Mouse (Mus musculus): Measurements from ENCODE around the gene Tnn. TPM values are rescaled to one million over a fixed set of nuclear protein-coding genes. Genes with fewer than 3 reads are reported as not detected.

The Tnn gene
- polyA plus RNA-seq, 1 experiment from 2014 or later: 12.4 TPM

- Histone ChIP-seq H3K36me3 (no peaks in the 10 kb centered on the region), H3K9ac (no peak overlapping the region), H3K4me1 (no peaks in the 10 kb centered on the region), H3K9me3 (replicated peaks) (no peaks in the 10 kb centered on the region), H3K27ac (replicated peaks) (no peak overlapping the region), H3K4me2 (replicated peaks) (no peak overlapping the region), H3K4me3 (replicated peaks) (no peak overlapping the region), H3K27me3 (no peaks in the 10 kb centered on the region)
- no peak for ATAC-seq (ENCODE audit: insufficient number of reproducible peaks, low FRiP score, low TSS enrichment, low read depth)
- WGBS: 62% methylated on average over 5 of the region's 5 CpGs
Measured at GRCm38 (mm10) chr1:160053510-160054305, 99.7 kb downstream of the Tnn start.

DNA sequence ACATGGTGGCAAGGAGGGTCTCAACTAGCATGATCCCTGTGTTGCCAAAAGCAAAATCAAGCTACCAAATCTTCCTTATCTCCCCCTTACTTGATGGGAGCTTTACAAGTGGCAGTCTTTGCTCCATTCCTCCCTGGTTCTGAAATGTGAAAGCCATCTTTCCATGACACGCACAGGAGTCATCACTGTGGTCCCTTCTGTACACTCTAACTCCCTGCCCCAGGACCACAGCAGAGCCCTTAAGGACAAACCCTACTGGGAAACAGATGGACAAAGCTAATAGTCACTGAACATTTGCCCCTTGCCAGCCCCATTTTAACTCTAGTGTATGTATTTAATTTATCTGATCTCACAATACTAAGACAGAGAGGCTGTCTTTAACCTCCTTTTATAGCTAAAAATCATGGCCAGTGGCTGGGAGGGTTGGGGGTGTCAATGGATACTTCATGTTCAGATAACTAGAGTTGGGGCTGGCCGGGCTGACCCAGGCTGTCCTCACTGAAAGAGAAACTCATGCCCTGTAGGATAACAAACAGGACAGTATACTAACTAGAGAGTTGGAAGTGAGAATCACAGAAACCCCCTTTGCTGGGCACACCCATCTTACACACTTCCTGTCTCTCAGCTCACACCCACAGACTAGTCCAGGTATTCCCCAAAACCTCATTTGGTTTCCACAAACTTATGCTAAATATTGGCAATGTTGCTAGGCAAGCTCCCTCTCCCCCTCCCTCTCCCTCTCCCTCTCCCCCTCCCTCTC lies 100.6 kb downstream of the Tnn start:
- Histone ChIP-seq H3K9me3 (replicated peaks) (no peaks in the 10 kb centered on the region), H3K9ac (no peak overlapping the region), H3K27me3 (no peaks in the 10 kb centered on the region), H3K4me3 (replicated peaks) (no peak overlapping the region), H3K4me2 (replicated peaks) (no peak overlapping the region), H3K27ac (replicated peaks) (no peak overlapping the region), H3K4me1 (no peaks in the 10 kb centered on the region), H3K36me3 (no peaks in the 10 kb centered on the region)
- ATAC-seq (ENCODE audit: insufficient number of reproducible peaks, low FRiP score, low TSS enrichment, low read depth): no peak
- WGBS: 82% methylated on average over 2 of the region's 2 CpGs

DNA sequence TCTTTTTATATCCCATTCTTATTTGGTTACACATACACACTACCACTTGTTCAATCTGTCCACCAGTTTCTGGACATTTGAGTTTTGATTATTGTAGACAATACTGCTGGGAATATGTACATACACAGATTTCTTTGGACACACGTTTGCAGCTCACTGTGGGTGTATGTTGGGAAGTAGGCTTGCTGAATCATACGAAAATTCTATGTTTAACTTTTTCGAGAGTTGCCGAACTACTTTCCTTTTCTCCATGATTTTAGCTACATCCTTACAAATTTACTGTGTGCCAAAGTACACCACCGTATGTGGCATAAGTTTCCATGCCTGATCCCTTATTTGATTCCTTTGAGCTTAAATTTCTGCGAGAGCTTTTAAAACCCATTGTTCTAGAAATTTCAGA lies 102.5 kb downstream of the Tnn start:
- H3K9me3 ChIP-seq (replicated peaks): no peaks in the 10 kb centered on the region
- no peak for ATAC-seq (ENCODE audit: insufficient number of reproducible peaks, low FRiP score, low TSS enrichment, low read depth)
- H3K27me3 ChIP-seq: no peaks in the 10 kb centered on the region
- H3K36me3 ChIP-seq: no peaks in the 10 kb centered on the region
- no peaks in the 10 kb centered on the region for H3K4me1 ChIP-seq
- H3K4me3 ChIP-seq (replicated peaks): no peak overlapping the region
- no peak overlapping the region for H3K4me2 ChIP-seq (replicated peaks)
- no peak overlapping the region for H3K9ac ChIP-seq
- H3K27ac ChIP-seq (replicated peaks): no peak overlapping the region
- 83% methylated on average over 6 of the region's 6 CpGs for WGBS

DNA sequence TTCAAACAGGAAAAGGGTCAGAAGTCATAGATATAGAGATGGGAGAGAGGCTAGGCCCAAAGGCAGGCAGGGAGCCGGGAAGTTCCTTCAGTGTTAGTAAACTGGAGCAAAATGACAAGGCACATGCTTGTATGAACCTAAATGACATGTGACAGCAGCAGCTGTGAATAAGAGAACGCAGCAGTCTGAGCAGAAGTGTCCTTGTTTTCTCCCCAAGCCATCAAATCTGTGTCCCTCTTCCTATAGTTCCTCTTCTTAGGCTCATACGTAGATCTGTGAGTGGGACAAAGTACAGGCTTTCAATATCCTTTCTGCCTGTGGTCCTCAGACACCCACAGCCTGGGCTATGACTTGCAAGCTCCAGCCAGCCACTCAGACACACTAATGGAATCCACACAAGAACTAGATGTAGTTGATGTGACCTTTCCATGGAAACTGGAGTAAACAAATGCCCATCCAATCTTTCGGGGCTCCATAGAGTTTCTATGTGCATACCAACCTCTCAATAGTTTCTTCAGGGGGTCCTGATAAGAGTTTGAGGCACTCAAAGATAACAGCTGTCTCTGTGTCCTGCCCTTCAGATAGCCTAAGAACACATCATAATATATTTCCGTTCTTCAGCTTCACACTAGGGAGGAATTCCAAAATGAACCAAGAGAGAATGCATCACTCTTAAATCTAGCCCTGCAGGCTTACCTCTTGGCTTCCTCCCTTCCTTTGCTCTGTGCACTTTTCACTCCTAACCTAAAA lies 104.1 kb downstream of the Tnn start:
- ATAC-seq (ENCODE audit: insufficient number of reproducible peaks, low FRiP score, low TSS enrichment, low read depth): no peak
- Histone ChIP-seq H3K27ac (replicated peaks) (no peak overlapping the region), H3K4me3 (replicated peaks) (no peak overlapping the region), H3K36me3 (no peaks in the 10 kb centered on the region), H3K4me2 (replicated peaks) (no peak overlapping the region), H3K4me1 (peaks cover 2% of the 10 kb centered on the region; the same call in 1 of the 2 replicates), H3K27me3 (no peaks in the 10 kb centered on the region), H3K9ac (no peak overlapping the region), H3K9me3 (replicated peaks) (no peaks in the 10 kb centered on the region)
- WGBS: 76% methylated on average over 5 of the region's 5 CpGs

GRCm38 (mm10) chr1:160047481-160047931 lies 105.9 kb downstream of the Tnn start:
- no peak overlapping the region for H3K27ac ChIP-seq (replicated peaks)
- 88% methylated on average over 7 of the region's 7 CpGs for WGBS
- no peak for ATAC-seq (ENCODE audit: insufficient number of reproducible peaks, low FRiP score, low TSS enrichment, low read depth)
- no peak overlapping the region for H3K4me3 ChIP-seq (replicated peaks)
- no peaks in the 10 kb centered on the region for H3K36me3 ChIP-seq
- H3K27me3 ChIP-seq: no peaks in the 10 kb centered on the region
- no peaks in the 10 kb centered on the region for H3K9me3 ChIP-seq (replicated peaks)
- H3K9ac ChIP-seq: no peak overlapping the region
- H3K4me2 ChIP-seq (replicated peaks): no peak overlapping the region
- peaks cover 2% of the 10 kb centered on the region; the same call in 1 of the 2 replicates for H3K4me1 ChIP-seq

DNA sequence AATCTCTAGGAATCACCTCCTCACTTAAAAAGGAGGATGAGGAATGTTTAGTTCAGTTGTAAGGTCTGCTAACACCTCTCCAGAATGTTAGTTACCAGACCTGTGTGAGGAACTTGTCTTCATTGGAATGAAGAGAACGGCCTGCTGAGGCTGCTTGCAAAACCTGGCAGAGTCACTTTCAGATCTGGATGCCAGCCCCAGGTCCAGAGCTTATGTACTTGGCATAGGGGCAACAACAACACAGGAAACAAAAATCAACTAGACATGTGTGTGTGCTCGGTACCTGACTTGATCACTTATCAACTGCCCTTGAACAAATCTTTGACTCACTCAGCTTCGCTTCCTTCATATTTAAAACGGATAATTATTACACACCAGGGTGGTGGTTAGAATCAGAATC lies 106.6 kb downstream of the Tnn start:
- Histone ChIP-seq H3K9ac (no peak overlapping the region), H3K4me1 (peaks cover 2% of the 10 kb centered on the region; the same call in 1 of the 2 replicates), H3K9me3 (replicated peaks) (no peaks in the 10 kb centered on the region), H3K27ac (replicated peaks) (no peak overlapping the region), H3K27me3 (no peaks in the 10 kb centered on the region), H3K4me2 (replicated peaks) (no peak overlapping the region), H3K36me3 (no peaks in the 10 kb centered on the region), H3K4me3 (replicated peaks) (no peak overlapping the region)
- no peak for ATAC-seq (ENCODE audit: insufficient number of reproducible peaks, low FRiP score, low TSS enrichment, low read depth)
- WGBS: 82% methylated on average over 4 of the region's 4 CpGs

DNA sequence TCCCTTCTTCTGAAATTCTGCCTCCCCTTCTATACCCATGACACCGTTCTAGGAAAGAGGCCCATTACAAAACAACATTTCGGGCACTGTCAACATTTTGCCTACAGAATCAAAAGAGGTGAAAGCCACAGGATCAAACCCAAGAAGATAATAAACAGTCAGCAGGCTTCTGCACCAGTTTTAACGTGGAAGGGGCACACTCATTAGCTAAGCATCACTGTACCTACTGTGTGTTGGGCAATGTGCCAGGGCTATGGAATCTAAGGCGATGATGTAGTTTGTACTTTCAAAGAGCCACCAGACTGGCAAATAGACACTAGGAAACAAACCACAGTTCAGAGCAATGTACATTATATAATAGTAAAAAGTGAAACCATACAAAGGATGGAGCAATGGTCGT lies 107.4 kb downstream of the Tnn start:
- no peaks in the 10 kb centered on the region for H3K36me3 ChIP-seq
- H3K4me1 ChIP-seq: peaks cover 2% of the 10 kb centered on the region; the same call in 1 of the 2 replicates
- H3K4me3 ChIP-seq (replicated peaks): no peak overlapping the region
- H3K9ac ChIP-seq: no peak overlapping the region
- WGBS: 81% methylated on average over 5 of the region's 5 CpGs
- H3K4me2 ChIP-seq (replicated peaks): no peak overlapping the region
- H3K27me3 ChIP-seq: no peaks in the 10 kb centered on the region
- no peaks in the 10 kb centered on the region for H3K9me3 ChIP-seq (replicated peaks)
- no peak for ATAC-seq (ENCODE audit: insufficient number of reproducible peaks, low FRiP score, low TSS enrichment, low read depth)
- no peak overlapping the region for H3K27ac ChIP-seq (replicated peaks)

GRCm38 (mm10) chr1:160045056-160045715 lies 108.2 kb downstream of the Tnn start:
- H3K27ac ChIP-seq (replicated peaks): no peak overlapping the region
- no peak overlapping the region for H3K9ac ChIP-seq
- H3K4me1 ChIP-seq: peaks cover 2% of the 10 kb centered on the region; the same call in 1 of the 2 replicates
- no peaks in the 10 kb centered on the region for H3K9me3 ChIP-seq (replicated peaks)
- ATAC-seq (ENCODE audit: insufficient number of reproducible peaks, low FRiP score, low TSS enrichment, low read depth): no peak
- WGBS: 54% methylated on average over 3 of the region's 3 CpGs
- H3K27me3 ChIP-seq: no peaks in the 10 kb centered on the region
- peak overlapping the region; percentile 54 for H3K4me3 ChIP-seq (replicated peaks)
- H3K36me3 ChIP-seq: no peaks in the 10 kb centered on the region
- H3K4me2 ChIP-seq (replicated peaks): peak overlapping the region; percentile 82

DNA sequence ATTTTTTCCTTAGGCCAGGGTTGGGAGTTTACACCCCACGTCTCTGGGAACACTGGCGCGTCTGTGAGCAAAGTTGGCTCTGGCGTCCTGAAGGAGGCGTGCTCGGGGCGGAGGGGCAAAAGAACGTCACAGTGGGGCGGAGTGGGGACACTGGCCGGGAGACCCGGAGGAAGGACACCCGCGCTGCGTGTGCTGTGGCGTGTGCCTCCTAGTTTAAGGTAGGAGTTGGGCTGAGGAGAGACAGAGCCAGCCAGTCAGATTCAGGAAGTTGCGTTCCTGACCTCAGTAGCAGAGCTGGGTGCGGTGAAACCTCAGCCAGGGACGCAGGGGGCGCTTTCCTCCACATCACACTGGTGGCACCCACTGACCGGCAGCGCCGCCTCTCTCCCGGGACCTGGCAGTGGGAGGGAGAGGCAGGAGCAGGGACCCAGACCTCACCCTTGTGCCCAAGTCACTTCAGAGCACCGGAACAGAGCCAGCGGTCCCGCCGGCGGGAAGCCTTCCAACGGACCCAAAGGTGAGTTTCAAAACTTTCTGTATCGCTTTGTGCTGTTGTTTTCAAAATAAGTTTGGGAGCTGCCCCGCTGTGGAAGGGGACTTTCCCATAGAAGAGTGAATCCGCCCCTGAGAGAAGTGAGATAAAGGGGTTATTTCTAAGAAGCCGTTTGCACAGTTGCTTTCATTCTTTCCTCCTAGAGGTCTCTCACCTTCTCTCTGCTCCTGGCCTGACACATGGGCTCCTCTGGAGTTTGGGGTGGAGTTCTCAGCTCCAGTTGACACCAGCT lies 109.0 kb downstream of the Tnn start, which contains the start of gene 4930523C07Rik:
Gene 4930523C07Rik (plus strand): TSS at position 146 of the 785 bp plus-strand sequence.
- peak within 1 kb of the TSS; percentile 60 for H3K27ac ChIP-seq (replicated peaks)
- H3K27me3 ChIP-seq: no peaks in the 10 kb centered on the region
- H3K9me3 ChIP-seq (replicated peaks): no peaks in the 10 kb centered on the region
- WGBS: 2% methylated on average over 33 of the region's 33 CpGs
- peak within 1 kb of the TSS; percentile 82 for H3K4me2 ChIP-seq (replicated peaks)
- H3K9ac ChIP-seq: peak within 1 kb of the TSS; percentile 28
- H3K4me1 ChIP-seq: peaks cover 2% of the 10 kb centered on the region; the same call in 1 of the 2 replicates
- H3K4me3 ChIP-seq (replicated peaks): peak within 1 kb of the TSS; percentile 54
- peak; percentile 74 for ATAC-seq (ENCODE audit: insufficient number of reproducible peaks, low FRiP score, low TSS enrichment, low read depth)
- H3K36me3 ChIP-seq: no peaks in the 10 kb centered on the region

DNA sequence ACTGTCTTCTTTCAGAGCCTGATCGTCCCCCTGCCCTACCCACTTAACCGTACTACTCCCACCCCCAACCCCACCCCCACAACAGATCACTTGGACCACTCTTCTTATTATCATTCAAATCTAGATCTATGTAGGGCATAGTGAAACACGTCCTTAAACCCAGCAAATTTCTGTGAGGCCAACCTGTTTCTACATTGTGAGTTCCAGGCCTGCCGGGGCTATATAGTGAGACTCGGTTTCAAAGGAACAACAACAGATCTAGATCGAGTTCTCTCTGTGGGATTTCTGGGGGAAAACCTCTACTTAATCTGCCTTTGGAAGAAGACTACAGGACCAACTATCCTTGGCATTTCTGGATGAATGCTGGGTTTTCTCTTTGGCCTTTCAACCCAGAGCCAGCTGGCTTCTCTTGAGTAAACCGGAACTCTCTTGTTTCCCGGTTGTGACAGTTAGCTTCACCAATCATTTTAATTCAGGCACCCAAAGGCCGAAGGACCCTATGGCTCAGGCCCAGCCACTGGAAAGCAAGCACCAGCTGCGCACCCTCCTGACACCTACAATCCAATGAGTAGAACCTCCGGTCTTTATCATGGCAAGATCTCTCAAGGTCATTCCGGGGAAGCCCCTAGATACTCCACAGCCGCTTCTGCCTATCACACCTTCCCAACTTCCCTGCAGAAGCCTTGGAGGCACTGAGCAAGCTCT lies 110.0 kb downstream of the Tnn start:
- peaks cover 2% of the 10 kb centered on the region; the same call in 1 of the 2 replicates for H3K4me1 ChIP-seq
- H3K9ac ChIP-seq: no peak overlapping the region
- no peaks in the 10 kb centered on the region for H3K9me3 ChIP-seq (replicated peaks)
- WGBS: 87% methylated on average over 13 of the region's 13 CpGs
- H3K4me3 ChIP-seq (replicated peaks): no peak overlapping the region
- no peaks in the 10 kb centered on the region for H3K27me3 ChIP-seq
- no peak for ATAC-seq (ENCODE audit: insufficient number of reproducible peaks, low FRiP score, low TSS enrichment, low read depth)
- no peaks in the 10 kb centered on the region for H3K36me3 ChIP-seq
- no peak overlapping the region for H3K27ac ChIP-seq (replicated peaks)
- peak overlapping the region; percentile 82 for H3K4me2 ChIP-seq (replicated peaks)
